Mouse (Mus musculus): ENCODE data around the gene Srxn1.

GRCm38 (mm10) chr2:152101761-152102160 lies 3.6 kb upstream of the Srxn1 start:
- no peak for TF ChIP-seq POLR2A (IDR thresholded peaks at IDR 0.05; ENCODE audit: low read depth, low read length)
- no peak for TF ChIP-seq CTCF (IDR thresholded peaks at IDR 0.05; ENCODE audit: extremely low read depth, insufficient read depth, insufficient read length, insufficient replicate concordance)

Data from spleen, adult 2 months (tissue).